Mouse (Mus musculus): ENCODE data around the gene Ube2l6.

GRCm38 (mm10) chr2:84762295-84762694 is 36.3 kb upstream of the Ube2l6 start:
- TF ChIP-seq CTCF (IDR thresholded peaks at IDR 0.05; ENCODE audit: low read depth) (no peak), EP300 (optimal IDR thresholded peaks at IDR 0.05) (no peak)

Measured in stomach, postnatal 0 days (tissue).